Mouse (Mus musculus) limb, embryonic 11.5 days (tissue): ENCODE measurements around the gene Ppm1h. TPM values are rescaled to one million over a fixed set of nuclear protein-coding genes. Genes with fewer than 3 reads are reported as not detected.
"Not testable (repeated sequence)": the region's sequence is repeated elsewhere in the genome, so short reads cannot be mapped to it uniquely, and the experiment has no call there.

Experiments used
- ATAC-seq: fragments of 200-750 bp; cut with Nextera tagmentation; 2 replicates; pipeline ENCODE4 v1.8.0; 2017; ENCODE audit warnings: low read depth; ENCODE audit not compliant: insufficient number of reproducible peaks, low FRiP score, low TSS enrichment
- DNase-seq: peaks from one replicate; pipeline ENCODE4 v3.0.0-alpha.2; 2015; ENCODE audit warnings: low spot score
- H3K27ac ChIP-seq: fragments of 300-500 bp; sonication (generic); replicated peaks from 2 replicates; pipeline ENCODE4 v1.5.1; 2014; ENCODE audit warnings: low read depth, mild to moderate bottlenecking, low read length
- H3K27me3 ChIP-seq: fragments of 300-500 bp; sonication (generic); 2 replicates; pipeline ENCODE4 v1.6.1; 2014; ENCODE audit warnings: mild to moderate bottlenecking, low read length, mixed read lengths; ENCODE audit not compliant: control insufficient read depth, insufficient read depth
- H3K36me3 ChIP-seq: fragments of 300-500 bp; sonication (generic); 2 replicates; pipeline ENCODE4 v1.6.1; 2014; ENCODE audit warnings: mild to moderate bottlenecking, low read length, moderate library complexity, mixed read lengths; ENCODE audit not compliant: control insufficient read depth, insufficient read depth
- H3K4me1 ChIP-seq: fragments of 300-500 bp; sonication (generic); 2 replicates; pipeline ENCODE4 v1.6.1; 2014; ENCODE audit warnings: low read length, mixed read lengths; ENCODE audit not compliant: control insufficient read depth, insufficient read depth
- H3K4me2 ChIP-seq: fragments of 300-500 bp; sonication (generic); 2 replicates; pipeline ENCODE4 v1.6.1; 2014; ENCODE audit warnings: low read depth, mild to moderate bottlenecking, moderate library complexity; ENCODE audit not compliant: severe bottlenecking
- H3K4me3 ChIP-seq: fragments of 300-500 bp; sonication (generic); 2 replicates; pipeline ENCODE4 v1.5.1; 2014; ENCODE audit warnings: low read depth, low read length
- H3K9ac ChIP-seq: fragments of 300-500 bp; sonication (generic); 2 replicates; pipeline ENCODE4 v1.6.1; 2014; ENCODE audit warnings: mild to moderate bottlenecking, low read length
- H3K9me3 ChIP-seq: fragments of 300-500 bp; sonication (generic); 2 replicates; pipeline ENCODE4 v1.6.1; 2016; ENCODE audit warnings: low read length; ENCODE audit not compliant: control insufficient read depth
- WGBS: fragments of 180-500 bp; shearing (Covaris S2); extraction: QIAGEN DNeasy Blood & Tissue Kit; methylation state at CpG from one replicate; pipeline ENCODE4 v1.1.7; 2014; 5-methylcytosine and 5-hydroxymethylcytosine counted together
- polyA plus RNA-seq: library from polyadenylated mRNA; unstranded; fragments of >200 nt; fragmentation: Nextera tagmentation; extraction: Ambion mirVana; gene quantifications from 2 replicates; pipeline ENCODE4 v1.2.1, GENCODE M21; 2014

The Ppm1h gene
- polyA plus RNA-seq, 1 experiment from 2014 or later: 5.1 TPM

DNA sequence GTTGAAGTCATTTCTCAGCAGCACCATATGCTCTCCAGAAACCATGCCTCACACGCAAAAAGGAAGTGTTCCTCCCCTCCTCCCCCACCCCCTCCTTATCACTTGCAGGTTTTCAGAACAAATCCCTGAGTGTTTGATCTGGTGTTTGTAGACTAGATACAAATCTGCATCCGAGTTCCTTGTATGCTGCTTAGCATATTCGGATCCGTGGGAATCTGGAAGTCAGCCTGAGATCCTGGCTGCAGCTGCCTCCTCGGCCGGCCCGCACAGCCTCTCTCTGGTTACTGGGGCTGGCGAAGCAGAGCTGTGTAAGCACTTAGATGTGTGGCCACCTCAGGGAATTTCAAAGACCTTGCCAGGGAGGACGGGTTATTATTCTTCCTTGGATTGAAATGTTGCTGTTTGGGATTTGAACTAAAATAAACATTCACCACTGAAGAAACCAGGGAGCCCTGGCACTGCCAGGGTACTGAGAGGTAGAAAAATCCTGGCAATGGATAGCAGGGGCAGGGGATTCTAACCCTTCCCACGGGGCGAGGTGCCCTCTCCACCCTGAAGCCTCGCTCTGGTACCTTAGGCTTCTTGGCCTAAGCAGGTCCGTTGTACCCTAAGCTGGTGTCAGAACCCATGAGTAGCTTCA lies 252.8 kb downstream of the Ppm1h start:
- H3K27ac ChIP-seq: 0 out of 2 replicates have a peak overlapping the region, but pooled peaks have one; percentile 18
- H3K9ac ChIP-seq: no peak overlapping the region
- no peaks in the 10 kb centered on the region for H3K27me3 ChIP-seq
- H3K4me3 ChIP-seq: no peak overlapping the region
- DNase-seq (peak; percentile 55), ATAC-seq (no peak)
- peaks cover 21% of the 10 kb centered on the region for H3K4me1 ChIP-seq
- H3K4me2 ChIP-seq: no peak overlapping the region
- 14% methylated on average over 13 of the region's 13 CpGs for WGBS
- no peaks in the 10 kb centered on the region for H3K9me3 ChIP-seq
- no peaks in the 10 kb centered on the region for H3K36me3 ChIP-seq

DNA sequence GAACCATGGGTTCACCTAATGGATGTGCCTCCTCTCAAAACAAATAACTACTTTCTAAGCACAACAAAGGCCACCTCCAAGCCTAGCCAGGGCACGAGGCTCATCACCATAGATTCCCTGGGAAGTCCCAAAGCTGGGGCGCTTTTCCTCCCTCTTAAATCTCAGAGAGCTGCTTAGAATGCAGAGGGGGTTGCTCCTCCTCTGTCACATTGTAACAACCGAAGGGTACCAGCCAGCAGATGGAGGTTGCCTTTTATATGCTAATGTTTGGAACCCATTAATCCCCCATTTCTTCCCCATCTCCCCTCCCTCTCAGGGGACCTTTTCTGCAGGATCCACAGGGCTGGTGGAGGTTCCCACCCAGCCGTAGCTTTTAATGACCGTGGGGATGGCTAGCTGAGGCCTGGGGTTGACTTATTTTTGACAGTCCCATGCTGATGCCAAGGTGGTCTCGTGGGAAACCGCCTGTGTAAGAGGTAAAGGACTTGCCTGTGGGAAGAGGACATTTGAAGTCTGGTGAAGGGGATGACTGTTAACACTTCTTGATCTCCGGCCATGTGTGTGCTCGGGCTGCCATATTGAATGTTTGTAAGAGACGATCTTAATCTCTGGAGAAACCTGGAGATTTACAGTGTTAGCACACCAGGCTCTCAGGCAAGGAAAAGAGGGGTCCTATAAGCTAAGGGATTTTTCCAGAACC lies 253.4 kb downstream of the Ppm1h start:
- WGBS: 50% methylated on average over 10 of the region's 10 CpGs
- Histone ChIP-seq H3K27ac (no peak overlapping the region), H3K9me3 (no peaks in the 10 kb centered on the region), H3K4me1 (peaks cover 21% of the 10 kb centered on the region), H3K27me3 (no peaks in the 10 kb centered on the region), H3K4me2 (no peak overlapping the region), H3K4me3 (no peak overlapping the region), H3K36me3 (no peaks in the 10 kb centered on the region), H3K9ac (no peak overlapping the region)
- DNase-seq (no peak), ATAC-seq (no peak)

DNA sequence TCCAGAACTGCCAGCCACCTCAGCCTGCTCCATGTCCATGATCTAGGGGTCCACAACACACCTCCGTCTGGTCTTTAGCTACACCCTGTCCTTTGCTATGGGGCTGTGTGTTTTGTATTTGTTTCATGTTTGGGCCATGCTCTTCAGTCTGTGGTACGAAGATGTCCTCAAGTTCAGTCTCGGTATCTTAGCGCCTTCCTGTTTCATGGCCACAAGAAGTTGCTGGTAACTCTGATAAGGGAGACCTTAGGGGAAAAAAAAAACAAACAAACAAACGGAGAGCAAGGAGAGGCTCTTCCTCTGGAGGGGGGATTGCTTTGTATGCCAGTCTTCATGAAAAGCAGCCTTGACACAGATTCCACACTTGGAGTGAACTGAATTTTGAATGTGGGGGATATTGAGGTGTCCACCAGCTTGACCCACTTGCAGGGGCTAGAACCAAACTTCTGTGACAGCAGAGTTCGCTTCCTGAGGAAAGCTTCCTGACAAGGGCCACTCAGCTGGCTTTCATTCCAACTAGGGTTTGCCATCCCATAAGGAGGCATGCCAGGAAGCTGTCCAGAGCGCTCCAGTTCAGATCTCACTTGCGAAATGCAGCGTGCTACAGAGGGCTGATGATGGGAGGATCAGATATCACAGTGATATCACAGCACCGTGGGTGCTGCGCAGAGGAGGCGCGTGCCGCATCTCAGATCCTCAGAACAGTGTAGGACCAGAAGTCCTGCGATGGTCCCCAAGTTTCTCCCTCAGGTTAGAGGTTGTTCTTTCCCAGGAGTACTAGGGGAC lies 254.7 kb downstream of the Ppm1h start:
- no peak overlapping the region for H3K9ac ChIP-seq
- H3K36me3 ChIP-seq: no peaks in the 10 kb centered on the region
- H3K9me3 ChIP-seq: no peaks in the 10 kb centered on the region
- no peak overlapping the region for H3K27ac ChIP-seq
- H3K4me2 ChIP-seq: no peak overlapping the region
- no peak overlapping the region for H3K4me3 ChIP-seq
- H3K4me1 ChIP-seq: peaks cover 21% of the 10 kb centered on the region
- WGBS: 83% methylated on average over 15 of the region's 15 CpGs
- no peak for ATAC-seq
- no peaks in the 10 kb centered on the region for H3K27me3 ChIP-seq
- DNase-seq: no peak

DNA sequence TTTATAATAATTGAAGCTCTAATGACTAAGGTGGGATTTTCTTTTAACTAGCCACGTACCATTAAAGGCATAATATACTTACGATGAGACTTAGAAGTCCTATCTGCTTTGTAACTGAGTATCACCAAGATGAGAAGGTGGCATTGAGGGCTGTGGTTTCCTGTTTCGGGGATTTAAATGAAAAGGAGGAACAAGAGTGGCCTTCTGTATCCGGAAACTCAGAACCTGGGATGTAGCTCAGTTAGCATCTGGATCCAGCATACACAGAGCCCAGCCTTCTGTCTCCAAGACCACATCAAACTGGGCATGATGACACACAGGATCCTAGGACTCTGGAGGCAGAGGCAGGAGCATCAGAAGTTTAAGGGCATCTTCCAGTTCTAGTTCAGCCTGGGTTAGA lies 256.8 kb downstream of the Ppm1h start:
- not testable (repeated sequence) for H3K9ac ChIP-seq, H3K27me3 ChIP-seq
- WGBS: no CpG with 5 or more reads among the region's 4 CpGs

DNA sequence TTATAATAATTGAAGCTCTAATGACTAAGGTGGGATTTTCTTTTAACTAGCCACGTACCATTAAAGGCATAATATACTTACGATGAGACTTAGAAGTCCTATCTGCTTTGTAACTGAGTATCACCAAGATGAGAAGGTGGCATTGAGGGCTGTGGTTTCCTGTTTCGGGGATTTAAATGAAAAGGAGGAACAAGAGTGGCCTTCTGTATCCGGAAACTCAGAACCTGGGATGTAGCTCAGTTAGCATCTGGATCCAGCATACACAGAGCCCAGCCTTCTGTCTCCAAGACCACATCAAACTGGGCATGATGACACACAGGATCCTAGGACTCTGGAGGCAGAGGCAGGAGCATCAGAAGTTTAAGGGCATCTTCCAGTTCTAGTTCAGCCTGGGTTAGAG lies 258.8 kb downstream of the Ppm1h start:
- H3K4me1 ChIP-seq, H3K36me3 ChIP-seq, H3K4me3 ChIP-seq, H3K9me3 ChIP-seq, H3K4me2 ChIP-seq, H3K9ac ChIP-seq, H3K27ac ChIP-seq, ATAC-seq, DNase-seq, H3K27me3 ChIP-seq: not testable (repeated sequence)
- no CpG with 5 or more reads among the region's 4 CpGs for WGBS

More for the DNA sequence above, 256.8 kb downstream of the Ppm1h start:
- H3K9me3 ChIP-seq, H3K4me2 ChIP-seq, H3K27ac ChIP-seq, DNase-seq, H3K4me3 ChIP-seq, ATAC-seq, H3K36me3 ChIP-seq: not testable (repeated sequence)
- peaks cover 11% of the 10 kb centered on the region for H3K4me1 ChIP-seq

DNA sequence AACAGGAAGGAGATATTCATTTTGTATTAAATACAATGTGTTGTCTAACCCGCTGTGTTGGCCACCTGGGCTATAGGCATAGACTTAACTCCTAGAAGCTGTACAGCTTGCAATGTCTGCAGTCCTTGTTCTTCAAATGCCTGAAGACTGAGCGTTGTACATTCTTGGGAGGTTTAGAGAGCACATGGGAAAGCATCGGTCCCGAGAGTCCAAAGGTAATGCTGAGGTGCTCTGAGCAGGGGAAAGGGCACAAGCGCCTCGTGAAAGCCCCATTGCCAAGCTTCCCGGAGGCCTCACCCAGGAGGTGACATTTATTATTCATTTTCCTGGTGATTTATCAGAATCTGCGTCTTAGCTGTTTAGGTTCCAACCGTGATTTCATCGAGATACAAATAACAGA lies 261.0 kb downstream of the Ppm1h start:
- H3K4me3 ChIP-seq: no peak overlapping the region
- no peaks in the 10 kb centered on the region for H3K9me3 ChIP-seq
- 91% methylated on average over 10 of the region's 10 CpGs for WGBS
- DNase-seq: no peak
- H3K27me3 ChIP-seq: no peaks in the 10 kb centered on the region
- no peaks in the 10 kb centered on the region for H3K36me3 ChIP-seq
- H3K4me2 ChIP-seq: no peak overlapping the region
- no peak for ATAC-seq
- H3K9ac ChIP-seq: no peak overlapping the region
- no peak overlapping the region for H3K27ac ChIP-seq
- H3K4me1 ChIP-seq: peaks cover 9% of the 10 kb centered on the region

DNA sequence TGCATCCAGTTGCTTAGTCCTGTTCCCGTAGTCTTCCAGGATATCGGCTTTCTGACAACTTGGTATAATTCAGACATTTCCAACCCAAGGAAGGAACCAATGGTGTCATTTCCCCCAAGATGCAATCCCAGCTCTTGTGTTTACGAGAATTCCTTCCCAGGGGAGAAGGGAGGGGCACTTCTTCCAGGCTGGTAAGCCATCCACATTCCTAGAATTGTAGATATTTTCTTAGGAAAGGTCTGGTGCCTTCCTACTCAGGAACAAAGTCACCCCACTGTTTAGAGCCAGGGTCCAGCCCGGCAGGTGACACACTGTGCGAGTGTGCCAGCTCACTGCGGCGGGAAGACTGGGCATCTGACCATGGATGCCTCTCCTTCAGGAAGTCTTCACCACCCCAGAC lies 264.2 kb downstream of the Ppm1h start:
- Histone ChIP-seq H3K4me3 (no peak overlapping the region), H3K27ac (no peak overlapping the region), H3K27me3 (no peaks in the 10 kb centered on the region), H3K4me2 (no peak overlapping the region), H3K9ac (no peak overlapping the region), H3K9me3 (no peaks in the 10 kb centered on the region), H3K4me1 (peaks cover 9% of the 10 kb centered on the region), H3K36me3 (no peaks in the 10 kb centered on the region)
- DNase-seq: no peak
- ATAC-seq: no peak
- 80% methylated on average over 7 of the region's 7 CpGs for WGBS

DNA sequence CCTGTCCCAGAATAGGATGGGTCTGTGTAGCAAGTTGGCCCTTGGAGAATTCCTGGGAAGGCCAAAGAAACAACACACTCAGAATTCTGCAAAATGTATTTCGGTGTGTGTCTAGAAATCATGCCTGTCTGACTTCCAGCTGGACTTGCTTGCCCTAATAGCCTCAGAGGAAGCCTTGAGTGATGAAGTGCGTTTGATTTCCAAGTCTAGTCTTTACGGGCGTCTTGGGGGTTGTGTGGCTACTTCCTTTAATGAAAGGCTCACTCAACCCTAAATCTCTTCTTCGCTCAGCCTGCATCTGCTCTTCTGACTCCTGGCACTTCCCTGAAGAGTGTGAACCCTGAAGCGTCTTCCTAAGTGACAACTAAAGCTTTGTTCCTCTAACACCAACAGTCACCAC lies 265.3 kb downstream of the Ppm1h start:
- 21% methylated on average over 6 of the region's 6 CpGs for WGBS
- no peak overlapping the region for H3K9ac ChIP-seq
- DNase-seq (no peak), ATAC-seq (no peak)
- no peak overlapping the region for H3K27ac ChIP-seq
- H3K4me2 ChIP-seq: no peak overlapping the region
- peaks cover 9% of the 10 kb centered on the region for H3K4me1 ChIP-seq
- H3K4me3 ChIP-seq: no peak overlapping the region
- H3K9me3 ChIP-seq: no peaks in the 10 kb centered on the region
- no peaks in the 10 kb centered on the region for H3K27me3 ChIP-seq
- no peaks in the 10 kb centered on the region for H3K36me3 ChIP-seq
